Mouse (Mus musculus) layer of hippocampus, postnatal 36 days (tissue): ENCODE data around the gene Baz2a. TPM values are rescaled to one million over a fixed set of nuclear protein-coding genes. Genes with fewer than 3 reads are reported as not detected.
A peak's percentile ranks its signal among the peaks of the same experiment; 100 is the strongest.
"Not testable (repeated sequence)": the region's sequence is repeated elsewhere in the genome, so short reads cannot be mapped to it uniquely, and the experiment has no call there.

Experiments used
- DNase-seq, 2 experiments: peaks; one replicate each; pipeline ENCODE4 v3.0.0; 2022
- total RNA-seq, 2 experiments: library from RNA; stranded (reverse); gene quantifications; 2 replicates each; pipeline ENCODE4 v1.2.3; 2021

The Baz2a gene
- total RNA-seq, 2 experiments from 2014 or later: 39.9 to 46.8 TPM

GRCm38 (mm10) chr10:128082477-128082808 lies 8.9 kb upstream of the Baz2a start:
- DNase-seq: no peak

- DNase-seq: peak; percentile 96 to 97
Observed at GRCm38 (mm10) chr10:128082880-128083421, 8.4 kb upstream of the Baz2a start, which contains the start of gene Atp5b. Gene Atp5b (plus strand): TSS chr10:128083273.

GRCm38 (mm10) chr10:128083688-128084087 lies 7.7 kb upstream of the Baz2a start:
- DNase-seq: no peak

GRCm38 (mm10) chr10:128084160-128084559 lies 7.2 kb upstream of the Baz2a start:
- DNase-seq: no peak

GRCm38 (mm10) chr10:128086391-128086790 lies 5.0 kb upstream of the Baz2a start:
- DNase-seq: no peak

- DNase-seq: not testable (repeated sequence)
Observed at GRCm38 (mm10) chr10:128087216-128087615, 4.2 kb upstream of the Baz2a start.

- no peak for DNase-seq
Observed at GRCm38 (mm10) chr10:128088181-128088580, 3.2 kb upstream of the Baz2a start.

- no peak for DNase-seq
Observed at GRCm38 (mm10) chr10:128089842-128090241, 1.5 kb upstream of the Baz2a start.

- peak; percentile 82 to 87 for DNase-seq
Observed at GRCm38 (mm10) chr10:128090651-128091563, 470 bp upstream of the Baz2a start.

GRCm38 (mm10) chr10:128092506-128093495 lies 1.4 kb downstream of the Baz2a start:
- peak; percentile 69 to 70 for DNase-seq

GRCm38 (mm10) chr10:128093496-128094294 lies 2.3 kb downstream of the Baz2a start:
- no peak for DNase-seq

GRCm38 (mm10) chr10:128094340-128094968 lies 3.1 kb downstream of the Baz2a start:
- DNase-seq: peak; percentile 65 to 70

GRCm38 (mm10) chr10:128095003-128095636 lies 3.7 kb downstream of the Baz2a start:
- DNase-seq: no peak

GRCm38 (mm10) chr10:128096313-128096692 lies 4.9 kb downstream of the Baz2a start:
- no peak for DNase-seq

GRCm38 (mm10) chr10:128096693-128097586 lies 5.6 kb downstream of the Baz2a start:
- peak; percentile 80 to 83 for DNase-seq

GRCm38 (mm10) chr10:128097587-128097971 lies 6.2 kb downstream of the Baz2a start:
- DNase-seq: peak in 1 of 2 experiments; percentile 44

- DNase-seq: no peak
Observed at GRCm38 (mm10) chr10:128110103-128110761, 18.9 kb downstream of the Baz2a start.

GRCm38 (mm10) chr10:128111227-128111626 lies 19.9 kb downstream of the Baz2a start:
- no peak for DNase-seq

- DNase-seq: no peak
Observed at GRCm38 (mm10) chr10:128123833-128124232, 32.5 kb downstream of the Baz2a start.
